25 mouse cellular contexts compared by ENCODE assay signal in genomic region chr1:166396381-166396780, GRCm38 (mm10).
"Had no signal": no experiment of that assay in that cellular context is flagged by ENCODE, and none has a peak within 500 bp of the region (broad histone marks: within the 10 kb centered on the region; RNA-seq: fewer than 3 reads in every experiment).

No protein-coding gene starts in this region.

- H3K4me3 ChIP-seq: gastrocnemius, adult 2 months; heart, embryonic 10.5 days; heart, embryonic 12.5 days; hindbrain, embryonic 10.5 days; hindbrain, embryonic 12.5 days; hindbrain, embryonic 15.5 days; kidney, embryonic 15.5 days; layer of hippocampus, adult 2 months; limb, embryonic 13.5 days; limb, embryonic 15.5 days; liver, embryonic 12.5 days had no signal

- H3K27ac ChIP-seq: gastrocnemius, adult 2 months; heart, embryonic 10.5 days; hindbrain, embryonic 10.5 days; hindbrain, embryonic 12.5 days; hindbrain, embryonic 15.5 days; hindbrain, postnatal 0 days; kidney, embryonic 15.5 days; kidney, postnatal 0 days; layer of hippocampus, adult 2 months; limb, embryonic 13.5 days; limb, embryonic 15.5 days; liver, embryonic 12.5 days had no signal

- H3K27me3 ChIP-seq: heart, embryonic 12.5 days; hindbrain, embryonic 12.5 days; hindbrain, embryonic 15.5 days; kidney, embryonic 15.5 days; limb, embryonic 13.5 days; limb, embryonic 15.5 days; liver, embryonic 12.5 days had no signal

- H3K4me1 ChIP-seq: heart, embryonic 10.5 days; heart, embryonic 12.5 days; hindbrain, embryonic 10.5 days; hindbrain, embryonic 12.5 days; kidney, embryonic 15.5 days; limb, embryonic 13.5 days; limb, embryonic 15.5 days; liver, embryonic 12.5 days had no signal

- H3K9ac ChIP-seq: heart, embryonic 12.5 days; hindbrain, embryonic 12.5 days; hindbrain, embryonic 15.5 days; kidney, embryonic 15.5 days; limb, embryonic 13.5 days; limb, embryonic 15.5 days; liver, embryonic 12.5 days had no signal

- H3K4me2 ChIP-seq: heart, embryonic 12.5 days; hindbrain, embryonic 12.5 days; hindbrain, embryonic 15.5 days; kidney, embryonic 15.5 days; limb, embryonic 13.5 days; limb, embryonic 15.5 days; liver, embryonic 12.5 days had no signal

- DNase-seq: gastrocnemius, adult 2 months; gastrocnemius, postnatal 10 days; gastrocnemius, postnatal 25 days; heart, postnatal 10 days; heart, postnatal 4 days; kidney, adult 2 months; kidney, adult 9 months; kidney, postnatal 14 days; kidney, postnatal 36 days; layer of hippocampus, adult 9-11 months; layer of hippocampus, postnatal 36 days; left cerebral cortex, postnatal 4 days had no signal

- ATAC-seq: hindbrain, postnatal 0 days; intestine, embryonic 16.5 days; liver, embryonic 12.5 days had no signal

- H3K9me3 ChIP-seq: heart, embryonic 10.5 days; heart, embryonic 12.5 days; hindbrain, embryonic 10.5 days; hindbrain, embryonic 12.5 days; hindbrain, embryonic 15.5 days; kidney, embryonic 15.5 days; limb, embryonic 13.5 days; limb, embryonic 15.5 days; liver, embryonic 12.5 days had no signal
